Mouse (Mus musculus) cortical plate, adult 2 months (tissue): ENCODE data around the gene Plpp1.

Experiments used
- CTCF ChIP-seq: fragments of 200-500 bp; IDR thresholded peaks from 2 replicates; pipeline ENCODE4 v1.5.1; 2011; ENCODE audit warnings: mild to moderate bottlenecking, control low read depth, low read length; ENCODE audit not compliant: insufficient read depth; ENCODE audit errors: extremely low read depth
- POLR2A ChIP-seq: fragments of 200-500 bp; IDR thresholded peaks from 2 replicates; pipeline ENCODE4 v1.6.1; 2011; ENCODE audit warnings: mild to moderate bottlenecking, low read length, control low read depth; ENCODE audit not compliant: insufficient read depth; ENCODE audit errors: extremely low read depth

GRCm38 (mm10) chr13:112772252-112772651 is 28.3 kb upstream of the Plpp1 start:
- TF ChIP-seq POLR2A (no peak), CTCF (no peak)
